Mouse (Mus musculus) olfactory bulb, adult 2 months (tissue): Measurements from ENCODE around the gene Dusp27.

Experiments used
- CTCF ChIP-seq: fragments of 200-500 bp; IDR thresholded peaks from 2 replicates; pipeline ENCODE4 v1.5.1; 2012; ENCODE audit warnings: low read depth, mild to moderate bottlenecking, low read length, moderate library complexity; ENCODE audit not compliant: insufficient read depth
- POLR2A ChIP-seq: fragments of 200-500 bp; IDR thresholded peaks from 2 replicates; pipeline ENCODE4 v1.6.1; 2012; ENCODE audit warnings: mild to moderate bottlenecking, low read depth, low read length, moderate library complexity; ENCODE audit not compliant: insufficient read depth

GRCm38 (mm10) chr1:166123045-166123444 is 4.7 kb downstream of the Dusp27 start:
- no peak for TF ChIP-seq POLR2A
- TF ChIP-seq CTCF, result no peak
